Mouse (Mus musculus) liver, embryonic 14.5 days (tissue): ENCODE data around the gene Llgl1.

Experiments used
- CTCF ChIP-seq: IDR thresholded peaks from 2 replicates; pipeline ENCODE4 v1.5.1; 2016; ENCODE audit warnings: antibody characterized with exemption, low read depth, control low read depth
- EP300 ChIP-seq: IDR thresholded peaks from 2 replicates; pipeline ENCODE4 v1.6.1; 2016; ENCODE audit warnings: antibody characterized with exemption, low read depth

DNA sequence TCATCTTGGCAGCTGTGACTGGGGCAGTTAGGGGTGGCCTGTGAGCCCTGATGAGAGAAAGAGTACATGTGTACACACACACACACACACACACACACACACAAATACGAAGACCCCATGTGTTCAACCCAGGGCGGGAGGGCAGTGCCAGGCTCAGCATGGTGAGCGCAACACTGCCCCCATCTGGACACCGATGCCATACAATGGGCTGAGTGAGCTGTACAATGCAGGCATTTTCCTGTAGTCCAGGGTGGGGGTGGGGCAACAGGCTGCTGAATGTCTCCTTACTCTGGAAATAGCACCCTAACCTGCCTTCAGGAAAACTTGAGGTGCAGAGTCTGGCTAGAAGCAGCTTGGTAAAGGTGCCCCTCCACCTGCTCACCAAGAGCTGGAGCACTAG lies 3.6 kb downstream of the Llgl1 start:
- peak; percentile 89 for TF ChIP-seq CTCF
- TF ChIP-seq EP300: no peak
